Mouse (Mus musculus): Measurements from ENCODE around the gene Agap2. TPM values are rescaled to one million over a fixed set of nuclear protein-coding genes. Genes with fewer than 3 reads are reported as not detected.
A peak's percentile ranks its signal among the peaks of the same experiment; 100 is the strongest.
"Not testable (repeated sequence)": the region's sequence is repeated elsewhere in the genome, so short reads cannot be mapped to it uniquely, and the experiment has no call there.

Gene Agap2
- total RNA-seq, 1 experiment from 2014 or later = 60.8 TPM

GRCm38 (mm10) chr10:127122784-127123435 is 47.8 kb downstream of the Agap2 start:
- ATAC-seq (ENCODE audit: extremely low read depth, insufficient number of reproducible peaks, low FRiP score, poor library complexity, severe bottlenecking) = no peak

GRCm38 (mm10) chr10:127123436-127123805 is 48.3 kb downstream of the Agap2 start:
- ATAC-seq (ENCODE audit: extremely low read depth, insufficient number of reproducible peaks, low FRiP score, poor library complexity, severe bottlenecking) = peak; percentile 36

GRCm38 (mm10) chr10:127125210-127126001 is 50.3 kb downstream of the Agap2 start:
- peak; percentile 53 for ATAC-seq (ENCODE audit: extremely low read depth, insufficient number of reproducible peaks, low FRiP score, poor library complexity, severe bottlenecking)

GRCm38 (mm10) chr10:127126579-127126978 is 51.5 kb downstream of the Agap2 start:
- ATAC-seq (ENCODE audit: extremely low read depth, insufficient number of reproducible peaks, low FRiP score, poor library complexity, severe bottlenecking) = 0 out of 2 replicates have a peak, but pooled peaks have one; percentile 16

GRCm38 (mm10) chr10:127127711-127128279 is 52.7 kb downstream of the Agap2 start:
- no peak for ATAC-seq (ENCODE audit: extremely low read depth, insufficient number of reproducible peaks, low FRiP score, poor library complexity, severe bottlenecking)

GRCm38 (mm10) chr10:127129431-127129830 is 54.3 kb downstream of the Agap2 start:
- no peak for ATAC-seq (ENCODE audit: extremely low read depth, insufficient number of reproducible peaks, low FRiP score, poor library complexity, severe bottlenecking)

- no peak for ATAC-seq (ENCODE audit: extremely low read depth, insufficient number of reproducible peaks, low FRiP score, poor library complexity, severe bottlenecking)
Observed at GRCm38 (mm10) chr10:127132469-127132868, 57.4 kb downstream of the Agap2 start.

GRCm38 (mm10) chr10:127134394-127135035 is 59.4 kb downstream of the Agap2 start:
- not testable (repeated sequence) for ATAC-seq (ENCODE audit: extremely low read depth, insufficient number of reproducible peaks, low FRiP score, poor library complexity, severe bottlenecking)

- peak; percentile 37; the same call in 1 of the 2 replicates for ATAC-seq (ENCODE audit: extremely low read depth, insufficient number of reproducible peaks, low FRiP score, poor library complexity, severe bottlenecking)
Observed at GRCm38 (mm10) chr10:127135118-127135836, 60.2 kb downstream of the Agap2 start.

GRCm38 (mm10) chr10:127136510-127136909 is 61.4 kb downstream of the Agap2 start:
- peak; percentile 83 for ATAC-seq (ENCODE audit: extremely low read depth, insufficient number of reproducible peaks, low FRiP score, poor library complexity, severe bottlenecking)

GRCm38 (mm10) chr10:127137896-127138295 is 62.8 kb downstream of the Agap2 start:
- ATAC-seq (ENCODE audit: extremely low read depth, insufficient number of reproducible peaks, low FRiP score, poor library complexity, severe bottlenecking) = no peak

GRCm38 (mm10) chr10:127138328-127139141 is 63.5 kb downstream of the Agap2 start:
- no peak for ATAC-seq (ENCODE audit: extremely low read depth, insufficient number of reproducible peaks, low FRiP score, poor library complexity, severe bottlenecking)

GRCm38 (mm10) chr10:127140971-127141370 is 65.9 kb downstream of the Agap2 start:
- ATAC-seq (ENCODE audit: extremely low read depth, insufficient number of reproducible peaks, low FRiP score, poor library complexity, severe bottlenecking) = no peak

- peak; percentile 52 for ATAC-seq (ENCODE audit: extremely low read depth, insufficient number of reproducible peaks, low FRiP score, poor library complexity, severe bottlenecking)
Observed at GRCm38 (mm10) chr10:127141500-127141899, 66.4 kb downstream of the Agap2 start.
